Mouse (Mus musculus) kidney, adult 2 months (tissue): ENCODE data around the gene Med26.

Experiments used
- CTCF ChIP-seq: fragments of 200-500 bp; conservative IDR thresholded peaks from 2 replicates; pipeline ENCODE4 v1.5.1; 2011; ENCODE audit warnings: low read depth, mild to moderate bottlenecking, control low read depth, low read length, moderate library complexity, mixed read lengths; ENCODE audit not compliant: insufficient read depth, insufficient read length
- POLR2A ChIP-seq: fragments of 200-500 bp; IDR thresholded peaks from one replicate; pipeline ENCODE4 v1.6.1; 2011; ENCODE audit warnings: low read depth, low read length, control low read depth

DNA sequence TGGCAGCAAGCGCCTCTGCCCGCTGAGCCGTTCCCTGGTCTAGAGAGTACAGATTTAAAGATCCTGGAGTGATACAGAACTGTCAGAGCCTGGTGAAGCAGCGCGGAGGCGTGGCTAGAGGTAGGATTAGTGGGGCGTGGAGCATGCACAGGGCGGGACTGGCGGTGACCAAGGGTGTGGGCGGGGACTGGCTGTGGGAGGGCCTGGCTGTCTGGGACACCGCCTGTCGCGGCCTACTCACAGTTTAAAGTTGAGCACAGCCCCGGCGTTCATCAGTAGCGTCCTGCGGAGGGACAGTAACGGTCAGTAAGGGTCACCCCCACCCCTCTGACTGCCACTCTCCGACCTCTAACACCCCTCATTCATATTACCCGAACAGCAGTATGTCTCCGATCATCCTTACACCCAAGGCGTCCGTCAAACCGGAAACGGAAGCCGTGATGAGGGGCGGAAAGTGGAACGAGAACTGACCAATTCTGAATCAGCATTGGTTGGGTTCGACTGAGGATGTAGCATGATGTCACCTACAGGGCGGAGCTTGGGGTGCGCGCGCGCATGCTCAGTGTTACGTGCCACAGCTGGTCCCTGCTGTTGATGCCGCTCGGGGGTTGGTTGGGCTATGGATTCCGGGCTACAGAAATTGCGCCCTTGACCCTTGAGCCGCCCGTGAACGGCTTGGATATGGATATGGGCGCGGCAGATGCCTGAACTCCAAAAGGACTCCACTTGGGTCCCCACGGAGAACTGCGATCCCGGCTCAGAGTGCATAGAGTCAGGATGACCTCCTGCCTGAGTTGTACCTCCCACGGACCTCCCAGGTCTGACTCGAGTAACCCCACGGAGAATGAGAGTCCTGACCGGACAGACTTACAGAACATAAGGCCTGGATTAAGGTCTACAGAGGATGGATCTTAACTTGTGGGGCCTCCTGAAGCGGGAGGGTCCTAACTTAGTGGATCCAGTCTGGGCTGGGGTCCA, 22.9 kb upstream of the Med26 start, which contains the start of gene Smim7:
- TF ChIP-seq CTCF (no peak), POLR2A (peak; percentile 66)
